10 mouse cellular contexts compared by ENCODE assay signal in the genomic region with DNA sequence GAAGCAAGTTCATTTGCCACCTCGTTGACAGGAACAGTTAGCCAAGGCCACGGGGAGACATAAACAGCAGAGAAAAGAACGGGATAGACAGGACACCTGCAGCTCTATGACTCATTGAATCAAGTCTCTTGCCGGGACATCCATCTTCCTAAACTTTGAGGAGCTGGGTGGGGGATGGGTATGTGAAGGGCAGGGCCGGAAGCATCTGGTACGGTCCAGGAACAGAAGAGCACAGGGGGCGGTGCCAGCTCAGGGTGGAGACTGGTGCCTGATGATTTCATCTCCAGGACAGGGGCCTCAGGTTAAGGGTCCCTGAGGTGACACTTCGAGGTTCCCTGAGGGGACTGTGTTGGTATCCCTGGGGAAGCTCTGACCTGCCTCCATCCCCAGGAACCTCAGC. TPM values are rescaled to one million over a fixed set of nuclear protein-coding genes. Genes with fewer than 3 reads are reported as not detected.
DNase-seq lines count a peak whose midpoint lies in the region; ATAC-seq and TF ChIP-seq lines count a peak whose summit lies in the region.
"Had no signal": no experiment of that assay in that cellular context is flagged by ENCODE, and none has a peak within 500 bp of the region (broad histone marks: within the 10 kb centered on the region; RNA-seq: fewer than 3 reads in every experiment).

No protein-coding gene starts in this region.

- H3K9ac ChIP-seq in ES-E14 (ENCODE audit: insufficient read depth, low read depth, low read length, poor library complexity, severe bottlenecking), result peak overlapping the region; percentile 6; the same call in 1 of the 2 replicates
- H3K9ac ChIP-seq in liver, embryonic 11.5 days (ENCODE audit: low read depth, low read length), result no peak overlapping the region
- H3K9ac ChIP-seq in stomach, embryonic 16.5 days (ENCODE audit: low read length), result peak overlapping the region; percentile 20; the same call in 1 of the 2 replicates
- H3K9ac ChIP-seq in forebrain, embryonic 16.5 days (replicated peaks; ENCODE audit: low read depth, low read length), result no peak overlapping the region
- no peak overlapping the region for H3K9ac ChIP-seq in hindbrain, embryonic 14.5 days

- peaks cover 11 to 30% of the 10 kb centered on the region in 2 experiments; a peak in 2 of 4 replicates for H3K4me1 ChIP-seq in ES-E14 (ENCODE audit: control insufficient read depth in 2 of 2, insufficient read depth in 2 of 2, low read length in 2 of 2, poor library complexity in 1 of 2)
- peaks cover 15% of the 10 kb centered on the region for H3K4me1 ChIP-seq in liver, embryonic 11.5 days (replicated peaks; ENCODE audit: control insufficient read depth, insufficient read depth, low read length)
- peaks cover 9% of the 10 kb centered on the region for H3K4me1 ChIP-seq in stomach, embryonic 16.5 days (ENCODE audit: control insufficient read depth, insufficient read depth, low read length)
- no peaks in the 10 kb centered on the region; the same call in 1 of the 2 replicates for H3K4me1 ChIP-seq in forebrain, embryonic 16.5 days (replicated peaks; ENCODE audit: control insufficient read depth, insufficient read depth, low read length)
- no peaks in the 10 kb centered on the region; the same call in 1 of the 2 replicates for H3K4me1 ChIP-seq in hindbrain, embryonic 14.5 days (replicated peaks; ENCODE audit: control insufficient read depth, insufficient read depth, low read length)

- peak overlapping the region; percentile 58 for H3K4me2 ChIP-seq in liver, embryonic 11.5 days
- H3K4me2 ChIP-seq in stomach, embryonic 16.5 days (ENCODE audit: low read depth, low read length), result no peak overlapping the region
- H3K4me2 ChIP-seq in forebrain, embryonic 16.5 days (ENCODE audit: low read length), result no peak overlapping the region
- no peak overlapping the region for H3K4me2 ChIP-seq in hindbrain, embryonic 14.5 days (replicated peaks)

- H3K36me3 ChIP-seq in ES-E14 (ENCODE audit: control insufficient read depth, insufficient read depth, low read length, poor library complexity, severe bottlenecking), result peaks cover 5% of the 10 kb centered on the region; the same call in 1 of the 2 replicates
- no peaks in the 10 kb centered on the region for H3K36me3 ChIP-seq in liver, embryonic 11.5 days (ENCODE audit: control insufficient read depth, insufficient read depth, low read length)
- H3K36me3 ChIP-seq in stomach, embryonic 16.5 days (ENCODE audit: control insufficient read depth, insufficient read depth, low read length), result 0 out of 2 replicates have a peak, but pooled peaks cover 4% of the 10 kb centered on the region
- H3K36me3 ChIP-seq in forebrain, embryonic 16.5 days (ENCODE audit: control insufficient read depth, insufficient read depth), result no peaks in the 10 kb centered on the region
- no peaks in the 10 kb centered on the region for H3K36me3 ChIP-seq in hindbrain, embryonic 14.5 days (replicated peaks; ENCODE audit: control insufficient read depth, insufficient read depth)

- in situ Hi-C loops in ES-E14 (cut with MboI; ENCODE audit: low sequenced_read_pairs in 2 of 2, unreplicated experiment in 2 of 2), result no loop called here

- DNase-seq in kidney, postnatal 36 days, result peak; percentile 29 to 45
- no peak for DNase-seq in kidney, adult 9 months
- no peak for DNase-seq in ES-E14 (ENCODE audit: low read depth, low spot score)
- DNase-seq in liver, embryonic 11.5 days (ENCODE audit: low spot score), result no peak
- DNase-seq in cerebellum, postnatal 36 days, result no peak
- DNase-seq in hindbrain, embryonic 14.5 days (ENCODE audit: low spot score), result no peak

- no peak for ATAC-seq in liver, embryonic 11.5 days (replicated peaks; ENCODE audit: low FRiP score)
- ATAC-seq in stomach, embryonic 16.5 days (ENCODE audit: insufficient read depth, low FRiP score), result no peak
- ATAC-seq in forebrain, embryonic 16.5 days, result no peak
- no peak for ATAC-seq in hindbrain, embryonic 14.5 days (ENCODE audit: low FRiP score)
- ATAC-seq: hindbrain, postnatal 0 days had no signal

- no peaks in the 10 kb centered on the region for H3K9me3 ChIP-seq in ES-E14 (ENCODE audit: control insufficient read depth, insufficient read depth, low read depth, low read length)
- no peaks in the 10 kb centered on the region for H3K9me3 ChIP-seq in liver, embryonic 11.5 days (ENCODE audit: control insufficient read depth, low read length)
- no peaks in the 10 kb centered on the region for H3K9me3 ChIP-seq in stomach, embryonic 16.5 days (replicated peaks; ENCODE audit: control insufficient read depth, low read length)
- no peaks in the 10 kb centered on the region for H3K9me3 ChIP-seq in forebrain, embryonic 16.5 days (ENCODE audit: control insufficient read depth, low read length)
- H3K9me3 ChIP-seq in hindbrain, embryonic 14.5 days (ENCODE audit: control insufficient read depth, low read length), result no peaks in the 10 kb centered on the region

- H3K27ac ChIP-seq in ES-E14 (ENCODE audit: insufficient read depth, low read depth, low read length, poor library complexity, severe bottlenecking), result no peak overlapping the region
- H3K27ac ChIP-seq in liver, embryonic 11.5 days (ENCODE audit: low read depth, low read length), result no peak overlapping the region
- no peak overlapping the region for H3K27ac ChIP-seq in stomach, embryonic 16.5 days (ENCODE audit: low read length)
- H3K27ac ChIP-seq in forebrain, embryonic 16.5 days (ENCODE audit: low read length), result no peak overlapping the region
- no peak overlapping the region for H3K27ac ChIP-seq in hindbrain, embryonic 14.5 days
- H3K27ac ChIP-seq: hindbrain, postnatal 0 days had no signal

- WGBS in liver, embryonic 11.5 days, result 20% methylated on average over 8 of the region's 8 CpGs
- 26% methylated on average over 8 of the region's 8 CpGs for WGBS in stomach, embryonic 16.5 days
- WGBS in forebrain, embryonic 16.5 days, result 53% methylated on average over 8 of the region's 8 CpGs
- 41% methylated on average over 8 of the region's 8 CpGs for WGBS in hindbrain, embryonic 14.5 days

- H3K27me3 ChIP-seq in liver, embryonic 11.5 days (replicated peaks; ENCODE audit: control insufficient read depth, insufficient read depth, low read length), result peaks cover 26% of the 10 kb centered on the region
- H3K27me3 ChIP-seq in stomach, embryonic 16.5 days (ENCODE audit: control insufficient read depth, insufficient read depth, low read length), result peaks cover 6% of the 10 kb centered on the region; the same call in 1 of the 2 replicates
- H3K27me3 ChIP-seq in forebrain, embryonic 16.5 days (replicated peaks; ENCODE audit: control insufficient read depth, insufficient read depth, low read length), result peaks cover 9% of the 10 kb centered on the region
- H3K27me3 ChIP-seq in hindbrain, embryonic 14.5 days (ENCODE audit: control insufficient read depth, insufficient read depth, low read length), result peaks cover 41% of the 10 kb centered on the region

- peak overlapping the region; percentile 44 to 48; a peak in 3 of 4 replicates for H3K4me3 ChIP-seq in ES-E14 (ENCODE audit: insufficient read depth in 1 of 2, low read depth in 1 of 2, low read length in 2 of 2, poor library complexity in 1 of 2, severe bottlenecking in 1 of 2)
- peak overlapping the region; percentile 19; the same call in 1 of the 2 replicates for H3K4me3 ChIP-seq in liver, embryonic 11.5 days (ENCODE audit: low read depth, low read length)
- H3K4me3 ChIP-seq in stomach, embryonic 16.5 days (replicated peaks; ENCODE audit: low read length), result no peak overlapping the region
- no peak overlapping the region for H3K4me3 ChIP-seq in forebrain, embryonic 16.5 days (replicated peaks; ENCODE audit: low read length)
- H3K4me3 ChIP-seq in hindbrain, embryonic 14.5 days (replicated peaks; ENCODE audit: low read length), result no peak overlapping the region

TF ChIP-seq in ES-E14, 5 proteins besides CTCF, POLR2A, EP300 and RAD21:
- TF ChIP-seq HCFC1 (IDR thresholded peaks at IDR 0.05; ENCODE audit: borderline replicate concordance, insufficient read depth, low read length), result no peak
- 0 out of 2 replicates have a peak, but pooled peaks have one; percentile 19 for TF ChIP-seq CHD2 (IDR thresholded peaks at IDR 0.05; ENCODE audit: low read depth, low read length)

RNA-seq across cellular contexts. Expression of a gene that starts 9.9 kb away (rescaled TPM):
- 8.0 and 12.2 TPM in 2 replicates for total RNA-seq in ES-E14 (2012; rRNA removed)
- polyA plus RNA-seq in liver, embryonic 11.5 days (2014; fragmentation: Nextera tagmentation; extraction: Ambion mirVana), result 1.9 and 2.7 TPM in 2 replicates
- polyA plus RNA-seq in stomach, embryonic 16.5 days (2015; fragmentation: Nextera tagmentation; extraction: Ambion mirVana), result 74.2 and 103 TPM in 2 replicates
- 0.17 TPM in 1 of 2 replicates, not detected in the other for polyA plus RNA-seq in forebrain, embryonic 16.5 days (2015; fragmentation: Nextera tagmentation; extraction: Ambion mirVana)
- not detected in 2 replicates for polyA plus RNA-seq in hindbrain, embryonic 14.5 days (2014; fragmentation: Nextera tagmentation; extraction: Ambion mirVana)

RNA-seq across cellular contexts. Expression of a gene that starts 12.5 kb away (rescaled TPM):
- 18.2 and 56.2 TPM in 2 replicates for total RNA-seq in ES-E14 (2012; rRNA removed)
- 21.4 and 23.5 TPM in 2 replicates for polyA plus RNA-seq in liver, embryonic 11.5 days (2014; fragmentation: Nextera tagmentation; extraction: Ambion mirVana)
- 14.1 and 14.7 TPM in 2 replicates for polyA plus RNA-seq in stomach, embryonic 16.5 days (2015; fragmentation: Nextera tagmentation; extraction: Ambion mirVana)
- polyA plus RNA-seq in forebrain, embryonic 16.5 days (2015; fragmentation: Nextera tagmentation; extraction: Ambion mirVana), result 2.1 TPM in 2 replicates
- 2.5 and 3.1 TPM in 2 replicates for polyA plus RNA-seq in hindbrain, embryonic 14.5 days (2014; fragmentation: Nextera tagmentation; extraction: Ambion mirVana)

RNA-seq across cellular contexts. Expression of a gene that starts 27.0 kb away (rescaled TPM):
- 31.1 and 78.3 TPM in 2 replicates for total RNA-seq in ES-E14 (2012; rRNA removed)
- 3.4 and 4.7 TPM in 2 replicates for polyA plus RNA-seq in liver, embryonic 11.5 days (2014; fragmentation: Nextera tagmentation; extraction: Ambion mirVana)
- 4.9 and 5.1 TPM in 2 replicates for polyA plus RNA-seq in stomach, embryonic 16.5 days (2015; fragmentation: Nextera tagmentation; extraction: Ambion mirVana)
- 45.4 and 53.0 TPM in 2 replicates for polyA plus RNA-seq in forebrain, embryonic 16.5 days (2015; fragmentation: Nextera tagmentation; extraction: Ambion mirVana)
- polyA plus RNA-seq in hindbrain, embryonic 14.5 days (2014; fragmentation: Nextera tagmentation; extraction: Ambion mirVana), result 38.4 and 41.5 TPM in 2 replicates

RNA-seq across cellular contexts. Expression of a gene that starts 29.7 kb away (rescaled TPM):
- 26.4 and 102 TPM in 2 replicates for total RNA-seq in ES-E14 (2012; rRNA removed)
- 0.09 and 0.41 TPM in 2 replicates for polyA plus RNA-seq in liver, embryonic 11.5 days (2014; fragmentation: Nextera tagmentation; extraction: Ambion mirVana)
- polyA plus RNA-seq in stomach, embryonic 16.5 days (2015; fragmentation: Nextera tagmentation; extraction: Ambion mirVana), result 22.5 and 26.2 TPM in 2 replicates
- 0.21 and 0.22 TPM in 2 replicates for polyA plus RNA-seq in forebrain, embryonic 16.5 days (2015; fragmentation: Nextera tagmentation; extraction: Ambion mirVana)
- polyA plus RNA-seq in hindbrain, embryonic 14.5 days (2014; fragmentation: Nextera tagmentation; extraction: Ambion mirVana), result 0.27 and 0.32 TPM in 2 replicates
- total RNA-seq: left cerebral cortex, adult 18-20 months had no signal

RNA-seq across cellular contexts. Expression of a gene that starts 34.3 kb away (rescaled TPM):
- 65.1 and 82.8 TPM in 2 replicates for total RNA-seq in ES-E14 (2012; rRNA removed)
- polyA plus RNA-seq in liver, embryonic 11.5 days (2014; fragmentation: Nextera tagmentation; extraction: Ambion mirVana), result 134 and 147 TPM in 2 replicates
- 56.0 and 59.4 TPM in 2 replicates for polyA plus RNA-seq in stomach, embryonic 16.5 days (2015; fragmentation: Nextera tagmentation; extraction: Ambion mirVana)
- 74.9 and 78.9 TPM in 2 replicates for polyA plus RNA-seq in forebrain, embryonic 16.5 days (2015; fragmentation: Nextera tagmentation; extraction: Ambion mirVana)
- polyA plus RNA-seq in hindbrain, embryonic 14.5 days (2014; fragmentation: Nextera tagmentation; extraction: Ambion mirVana), result 86.1 and 92.0 TPM in 2 replicates

Comparison
In these comparisons a context has a peak if more than half of its experiments do, and no peak if none do; other contexts are left out.
1. DNase-seq: peak in kidney, postnatal 36 days (2 of 2); none in kidney, adult 9 months (single experiment), ES-E14 (single experiment), liver, embryonic 11.5 days (single experiment), cerebellum, postnatal 36 days (0 of 2) and hindbrain, embryonic 14.5 days (single experiment).
2. H3K4me3 ChIP-seq: peak in ES-E14 (2 of 2) and liver, embryonic 11.5 days (single experiment); none in stomach, embryonic 16.5 days (single experiment), forebrain, embryonic 16.5 days (single experiment) and hindbrain, embryonic 14.5 days (single experiment).
3. H3K9ac ChIP-seq: peak in ES-E14 (single experiment) and stomach, embryonic 16.5 days (single experiment); none in liver, embryonic 11.5 days (single experiment), forebrain, embryonic 16.5 days (single experiment) and hindbrain, embryonic 14.5 days (single experiment).
4. RNA of a gene that starts 9.9 kb away (polyA plus RNA-seq): 74.2 to 103 TPM in stomach, embryonic 16.5 days; 1.9 to 2.7 TPM in liver, embryonic 11.5 days, 0.17 TPM in forebrain, embryonic 16.5 days and not detected in hindbrain, embryonic 14.5 days; every median in the first group is over 10 times any median in the second.